Mouse (Mus musculus): Measurements from ENCODE around the gene Ptgis. TPM values are rescaled to one million over a fixed set of nuclear protein-coding genes. Genes with fewer than 3 reads are reported as not detected.

Gene Ptgis
- polyA plus RNA-seq, 1 experiment from 2014 or later = 5.6 TPM

DNA sequence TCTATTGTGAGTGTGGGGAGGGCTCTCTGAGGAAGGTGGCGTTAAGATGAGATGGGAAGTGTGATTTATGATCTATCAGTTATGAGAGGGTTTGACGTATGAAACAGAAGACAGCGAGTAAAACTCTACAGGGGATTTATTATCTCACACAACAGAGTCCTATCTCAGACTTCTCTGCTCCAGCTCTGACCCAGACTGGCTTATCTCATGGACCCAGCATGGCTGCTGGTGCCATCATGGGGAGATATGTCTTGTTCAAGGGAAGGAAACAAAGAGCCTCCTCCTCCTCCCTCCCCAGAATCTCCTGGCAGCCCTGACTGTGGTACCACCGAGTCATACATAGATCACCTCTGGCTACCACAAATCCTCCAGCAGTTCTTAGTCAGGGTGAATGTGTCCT lies 98.6 kb downstream of the Ptgis start:
- Histone ChIP-seq H3K36me3 (no peaks in the 10 kb centered on the region), H3K4me3 (replicated peaks) (no peak overlapping the region), H3K9ac (replicated peaks) (no peak overlapping the region), H3K4me1 (peaks cover 29% of the 10 kb centered on the region), H3K27ac (replicated peaks) (no peak overlapping the region), H3K9me3 (replicated peaks) (no peaks in the 10 kb centered on the region), H3K4me2 (no peak overlapping the region), H3K27me3 (replicated peaks) (no peaks in the 10 kb centered on the region)
- ATAC-seq (ENCODE audit: low FRiP score) = no peak
- WGBS = 87% methylated on average over 4 of the region's 4 CpGs

Other genes with a start within 250 kb of the Ptgis start
- 96.6 and 103 TPM in 2 replicates for gene Stau1, start 244.3 kb downstream of the Ptgis start, polyA plus RNA-seq (2015; fragmentation: Nextera tagmentation; extraction: Ambion mirVana)
- gene Ddx27, start 225.4 kb downstream of the Ptgis start, polyA plus RNA-seq (2015; fragmentation: Nextera tagmentation; extraction: Ambion mirVana) = 32.5 and 42.8 TPM in 2 replicates
- 8.4 and 8.8 TPM in 2 replicates for gene Znfx1, start 177.6 kb downstream of the Ptgis start, polyA plus RNA-seq (2015; fragmentation: Nextera tagmentation; extraction: Ambion mirVana)
- 3.8 and 3.9 TPM in 2 replicates for gene Kcnb1, start 50.4 kb downstream of the Ptgis start, polyA plus RNA-seq (2015; fragmentation: Nextera tagmentation; extraction: Ambion mirVana)
- gene B4galt5, start 108.6 kb upstream of the Ptgis start, polyA plus RNA-seq (2015; fragmentation: Nextera tagmentation; extraction: Ambion mirVana) = 19.9 and 28.4 TPM in 2 replicates
- 21.2 and 22.1 TPM in 2 replicates for gene Slc9a8, start 181.1 kb upstream of the Ptgis start, polyA plus RNA-seq (2015; fragmentation: Nextera tagmentation; extraction: Ambion mirVana)

Measured in neural tube, embryonic 15.5 days (tissue).